Mouse (Mus musculus) forebrain, postnatal 0 days (tissue): Measurements from ENCODE around the gene Ankfn1. TPM values are rescaled to one million over a fixed set of nuclear protein-coding genes. Genes with fewer than 3 reads are reported as not detected.

ENCODE experiments used
- ATAC-seq: fragments of 200-750 bp; cut with Nextera tagmentation; 2 replicates; pipeline ENCODE4 v1.8.0; 2017; ENCODE audit warnings: mild to moderate bottlenecking, moderate library complexity
- DNase-seq: peaks from one replicate; pipeline ENCODE4 v3.0.0-alpha.2; 2015
- H3K27ac ChIP-seq: fragments of 300-500 bp; sonication (generic); 2 replicates; pipeline ENCODE4 v1.5.1; 2014; ENCODE audit warnings: low read depth, mild to moderate bottlenecking, antibody characterized with exemption, low read length, moderate library complexity, mixed read lengths
- H3K27me3 ChIP-seq: fragments of 300-500 bp; sonication (generic); 2 replicates; pipeline ENCODE4 v1.6.1; 2014; ENCODE audit warnings: mild to moderate bottlenecking, low read length, mixed read lengths; ENCODE audit not compliant: insufficient read depth
- H3K36me3 ChIP-seq: fragments of 300-500 bp; sonication (generic); 2 replicates; pipeline ENCODE4 v1.6.1; 2014; ENCODE audit warnings: mild to moderate bottlenecking, moderate library complexity; ENCODE audit not compliant: insufficient read depth
- H3K4me1 ChIP-seq: fragments of 300-500 bp; sonication (generic); 2 replicates; pipeline ENCODE4 v1.6.1; 2014; ENCODE audit warnings: antibody characterized with exemption; ENCODE audit not compliant: insufficient read depth
- H3K4me2 ChIP-seq: fragments of 300-500 bp; sonication (generic); 2 replicates; pipeline ENCODE4 v1.6.1; 2014; ENCODE audit warnings: low read depth, mild to moderate bottlenecking, moderate library complexity
- H3K4me3 ChIP-seq: fragments of 300-500 bp; sonication (generic); 2 replicates; pipeline ENCODE4 v1.5.1; 2014; ENCODE audit warnings: low read depth, low read length, mixed read lengths
- H3K9ac ChIP-seq: fragments of 300-500 bp; sonication (generic); 2 replicates; pipeline ENCODE4 v1.6.1; 2014; ENCODE audit warnings: mild to moderate bottlenecking
- H3K9me3 ChIP-seq: fragments of 300-500 bp; sonication (generic); 2 replicates; pipeline ENCODE4 v1.6.1; 2016; ENCODE audit warnings: low read length
- CTCF ChIP-seq: sonication (generic); IDR thresholded peaks from 2 replicates; pipeline ENCODE4 v1.5.1; 2016; ENCODE audit warnings: antibody characterized with exemption, control low read depth, low read depth
- WGBS: fragments of 180-500 bp; shearing (Covaris S2); extraction: QIAGEN DNeasy Blood & Tissue Kit; methylation state at CpG from one replicate; pipeline ENCODE4 v1.1.7; 2014; 5-methylcytosine and 5-hydroxymethylcytosine counted together
- polyA plus RNA-seq: library from polyadenylated mRNA; unstranded; fragments of >200 nt; fragmentation: Nextera tagmentation; extraction: Ambion mirVana; gene quantifications from 2 replicates; pipeline ENCODE4 v1.2.1, GENCODE M21; 2015
- total RNA-seq: library from RNA; depleted of rRNA; stranded (reverse); fragments of >200 nt; gene quantifications from 2 replicates; pipeline ENCODE4 v1.2.3, GENCODE M21; 2014

Gene Ankfn1
- total and polyA plus RNA-seq, 2 experiments from 2014 or later = 3.9 to 22.5 TPM

DNA sequence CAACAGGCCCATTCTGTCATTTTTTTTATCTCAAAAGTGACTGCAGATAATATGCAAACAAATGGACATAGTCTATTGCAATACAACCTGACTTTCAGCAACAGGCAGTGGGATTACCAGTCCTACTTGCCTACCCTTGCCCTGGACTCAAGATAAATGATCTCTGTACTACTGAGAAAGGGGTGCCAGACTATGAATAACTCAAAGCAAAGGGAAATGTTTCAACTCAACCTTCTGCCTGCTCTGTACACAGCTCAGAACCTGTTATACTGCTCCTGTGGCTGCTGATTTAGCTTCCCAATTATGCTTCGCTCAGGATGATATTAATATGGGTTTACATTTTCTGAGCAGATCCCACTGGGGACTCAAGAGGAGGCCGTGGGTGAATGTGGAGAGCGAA lies 15.3 kb upstream of the Ankfn1 start:
- H3K4me3 ChIP-seq = no peak overlapping the region
- no peak for TF ChIP-seq CTCF
- ATAC-seq (no peak), DNase-seq (no peak)
- no peak overlapping the region for H3K4me2 ChIP-seq
- H3K9ac ChIP-seq = no peak overlapping the region
- no peaks in the 10 kb centered on the region for H3K36me3 ChIP-seq
- no peaks in the 10 kb centered on the region for H3K9me3 ChIP-seq
- no peaks in the 10 kb centered on the region for H3K4me1 ChIP-seq
- no peak overlapping the region for H3K27ac ChIP-seq
- WGBS = 79% methylated on average over 3 of the region's 3 CpGs
- no peaks in the 10 kb centered on the region for H3K27me3 ChIP-seq

DNA sequence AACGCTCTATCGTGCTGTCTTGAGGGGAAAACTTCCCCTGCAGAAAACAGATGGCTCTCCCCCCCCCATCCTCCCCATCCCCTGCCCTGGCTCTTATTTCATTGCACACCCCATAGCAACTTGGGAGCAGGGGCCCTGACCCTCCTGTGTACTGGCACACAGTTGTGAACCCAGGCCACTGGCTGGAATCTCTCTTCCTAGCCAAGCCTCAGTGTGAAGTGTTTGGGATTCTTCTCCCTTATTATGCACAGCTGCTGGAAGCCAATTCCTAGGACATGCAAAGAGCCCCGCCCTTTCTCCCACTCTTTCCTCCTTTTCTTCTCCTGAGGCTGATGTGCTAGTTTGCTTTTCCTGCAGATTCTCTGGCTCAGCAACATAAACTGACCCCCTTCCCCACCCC lies 1.4 kb downstream of the Ankfn1 start:
- peaks cover 4% of the 10 kb centered on the region; the same call in 1 of the 2 replicates for H3K27me3 ChIP-seq
- no peak overlapping the region for H3K9ac ChIP-seq
- H3K36me3 ChIP-seq = no peaks in the 10 kb centered on the region
- H3K4me3 ChIP-seq = no peak overlapping the region
- DNase-seq (no peak), ATAC-seq (no peak)
- 78% methylated on average over 3 of the region's 3 CpGs for WGBS
- no peak overlapping the region for H3K4me2 ChIP-seq
- no peaks in the 10 kb centered on the region for H3K4me1 ChIP-seq
- no peak for TF ChIP-seq CTCF
- H3K9me3 ChIP-seq = no peaks in the 10 kb centered on the region
- H3K27ac ChIP-seq = no peak overlapping the region

DNA sequence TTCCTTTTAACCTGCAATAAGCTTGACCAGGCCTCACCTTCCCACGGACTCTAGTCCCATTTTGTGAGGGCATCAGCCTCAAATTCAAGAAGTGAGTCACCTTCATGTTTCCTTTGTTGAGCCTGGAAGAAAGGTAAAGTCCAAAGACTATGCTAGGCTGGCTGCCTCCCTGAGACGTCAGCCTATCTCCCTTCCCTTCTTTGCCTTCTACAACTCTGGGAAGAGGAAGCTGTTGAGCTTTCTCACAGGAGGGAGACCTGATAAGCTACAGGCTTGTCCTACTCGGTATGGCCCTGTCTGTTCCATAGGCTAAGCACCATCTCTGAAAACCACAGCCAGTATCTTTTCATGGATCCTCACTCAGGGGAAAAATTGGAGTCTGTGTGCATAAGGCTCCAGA lies 2.5 kb downstream of the Ankfn1 start:
- DNase-seq = no peak
- H3K4me2 ChIP-seq = no peak overlapping the region
- no peak overlapping the region for H3K27ac ChIP-seq
- no peaks in the 10 kb centered on the region for H3K9me3 ChIP-seq
- peaks cover 4% of the 10 kb centered on the region; the same call in 1 of the 2 replicates for H3K27me3 ChIP-seq
- no peaks in the 10 kb centered on the region for H3K36me3 ChIP-seq
- ATAC-seq = no peak
- 84% methylated on average over 3 of the region's 3 CpGs for WGBS
- no peak overlapping the region for H3K9ac ChIP-seq
- no peak overlapping the region for H3K4me3 ChIP-seq
- no peak for TF ChIP-seq CTCF
- no peaks in the 10 kb centered on the region for H3K4me1 ChIP-seq

DNA sequence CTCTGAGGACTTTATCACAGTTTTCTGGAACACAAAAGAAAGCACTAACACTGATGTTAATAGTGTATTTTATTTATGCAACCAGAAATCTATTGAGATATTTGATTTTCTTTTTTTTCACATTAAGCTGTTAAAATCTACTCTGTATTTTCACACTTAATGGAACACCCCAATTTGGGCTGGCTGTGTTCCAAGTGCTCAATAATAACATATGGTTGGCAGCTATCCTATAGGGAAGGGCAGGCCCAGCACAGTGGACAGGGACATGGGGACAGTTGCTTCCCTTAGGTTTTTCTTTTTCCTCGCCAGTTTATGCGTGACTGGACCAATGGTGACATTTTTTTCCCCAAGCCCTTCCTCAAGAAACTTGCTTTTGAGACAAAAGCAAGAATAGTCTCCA lies 4.5 kb downstream of the Ankfn1 start:
- Histone ChIP-seq H3K4me3 (no peak overlapping the region), H3K9me3 (no peaks in the 10 kb centered on the region), H3K27ac (no peak overlapping the region), H3K27me3 (peaks cover 8% of the 10 kb centered on the region; the same call in 1 of the 2 replicates), H3K36me3 (no peaks in the 10 kb centered on the region), H3K4me1 (no peaks in the 10 kb centered on the region), H3K9ac (no peak overlapping the region), H3K4me2 (no peak overlapping the region)
- ATAC-seq = no peak
- no peak for TF ChIP-seq CTCF
- 58% methylated on average over 2 of the region's 2 CpGs for WGBS
- DNase-seq = no peak

DNA sequence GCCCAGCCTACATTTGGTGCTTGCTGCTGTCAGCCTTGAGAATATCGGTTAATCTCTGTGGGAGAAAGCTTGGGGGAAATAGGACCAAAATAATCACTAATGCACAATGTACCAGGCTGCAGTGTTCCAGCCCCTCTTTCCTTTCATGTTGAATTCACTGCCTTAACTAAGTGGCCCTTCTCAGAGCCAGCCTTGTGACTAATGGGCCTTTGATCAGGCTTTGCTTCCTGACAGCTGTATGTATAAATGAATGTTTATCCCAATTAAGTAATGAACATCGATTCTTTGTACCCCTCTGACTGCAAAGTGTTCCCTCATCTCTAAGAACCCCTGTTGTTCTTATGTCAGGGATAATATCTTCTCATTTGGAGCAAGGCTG lies 11.7 kb downstream of the Ankfn1 start:
- ATAC-seq (peak; percentile 68), DNase-seq (peak; percentile 21)
- Histone ChIP-seq H3K4me1 (no peaks in the 10 kb centered on the region), H3K4me2 (no peak overlapping the region), H3K27ac (no peak overlapping the region), H3K9me3 (no peaks in the 10 kb centered on the region), H3K27me3 (peaks cover 8% of the 10 kb centered on the region; the same call in 1 of the 2 replicates), H3K9ac (no peak overlapping the region), H3K36me3 (no peaks in the 10 kb centered on the region), H3K4me3 (no peak overlapping the region)
- 11% methylated on average over 2 of the region's 2 CpGs for WGBS
- no peak for TF ChIP-seq CTCF

DNA sequence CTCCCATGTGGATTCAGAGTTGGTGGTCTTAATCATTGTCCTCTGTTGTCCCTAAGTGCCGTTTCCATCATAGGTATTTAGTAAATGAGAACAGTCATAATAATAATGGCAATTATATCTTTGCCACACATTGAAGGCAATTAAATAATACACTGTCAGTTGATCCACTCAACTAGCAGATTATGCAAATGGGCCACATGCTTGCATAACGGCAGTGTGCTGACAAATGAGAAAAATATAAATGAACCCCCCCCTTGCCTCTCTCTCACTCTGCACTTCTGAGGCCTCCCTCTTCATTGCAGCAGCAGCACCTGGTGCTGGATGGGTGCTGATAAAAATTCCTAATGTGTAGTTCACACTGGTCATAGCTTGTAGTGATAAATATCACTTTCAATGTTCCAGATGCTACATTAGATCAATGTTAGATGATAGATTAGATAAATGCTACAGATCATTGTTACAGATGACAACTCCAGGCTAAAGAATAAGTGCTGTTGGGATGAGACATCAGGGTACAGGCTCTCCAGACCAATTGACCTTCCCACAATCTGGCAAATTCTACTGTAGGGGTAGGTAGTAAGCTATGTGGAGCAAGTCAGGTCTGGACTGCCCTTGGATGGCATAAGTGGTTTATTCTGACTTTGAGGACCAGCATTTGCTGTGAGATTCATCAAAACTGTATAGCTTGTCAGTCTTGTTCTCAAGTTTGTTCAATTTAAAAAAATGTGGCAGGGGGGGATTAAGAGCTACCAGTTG lies 12.3 kb downstream of the Ankfn1 start:
- H3K36me3 ChIP-seq = no peaks in the 10 kb centered on the region
- H3K27ac ChIP-seq = no peak overlapping the region
- no peaks in the 10 kb centered on the region for H3K4me1 ChIP-seq
- H3K27me3 ChIP-seq = peaks cover 8% of the 10 kb centered on the region; the same call in 1 of the 2 replicates
- H3K9ac ChIP-seq = no peak overlapping the region
- ATAC-seq (peak; percentile 53; the same call in 1 of the 2 replicates), DNase-seq (no peak)
- no peak overlapping the region for H3K4me2 ChIP-seq
- H3K9me3 ChIP-seq = no peaks in the 10 kb centered on the region
- TF ChIP-seq CTCF = no peak
- WGBS = 10% methylated on average over 2 of the region's 2 CpGs
- H3K4me3 ChIP-seq = no peak overlapping the region

DNA sequence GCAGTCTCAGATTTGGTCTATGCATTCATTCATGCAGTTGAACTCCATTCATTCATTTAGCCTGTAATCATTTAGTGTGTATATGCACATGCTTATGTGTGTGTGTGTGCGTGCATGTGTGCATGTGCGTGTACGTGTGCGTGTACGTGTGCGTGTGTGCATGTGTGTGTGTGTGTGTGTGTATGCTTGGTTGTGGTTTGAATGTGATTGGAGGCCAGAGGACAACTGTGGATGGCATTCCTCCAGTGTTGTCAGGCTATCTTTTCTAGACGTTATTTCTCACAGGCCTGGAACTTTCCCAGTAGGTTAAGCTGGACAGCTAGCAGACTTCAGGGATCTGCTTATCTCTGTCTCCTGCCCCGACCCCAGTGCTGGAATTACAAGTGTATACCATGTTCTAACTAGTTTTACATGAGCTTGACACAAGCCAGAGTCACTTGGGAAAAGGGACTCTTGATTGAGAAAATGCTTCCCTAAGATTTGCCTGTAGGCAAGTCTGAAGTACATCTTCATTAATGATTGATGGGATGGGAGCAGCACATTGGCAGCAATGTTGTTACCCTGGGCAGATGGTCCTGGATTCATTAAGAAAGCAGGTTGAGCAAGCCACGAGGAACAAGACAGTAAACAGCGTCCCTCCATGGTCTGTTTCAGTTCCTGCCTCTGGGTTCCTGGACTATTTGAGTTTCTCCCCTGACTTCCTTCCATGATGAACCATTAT lies 43.3 kb downstream of the Ankfn1 start:
- no peak overlapping the region for H3K27ac ChIP-seq
- no peaks in the 10 kb centered on the region for H3K4me1 ChIP-seq
- no peak overlapping the region for H3K4me3 ChIP-seq
- DNase-seq (no peak), ATAC-seq (no peak)
- no peak overlapping the region for H3K9ac ChIP-seq
- H3K36me3 ChIP-seq = no peaks in the 10 kb centered on the region
- H3K27me3 ChIP-seq = no peaks in the 10 kb centered on the region
- 83% methylated on average over 10 of the region's 10 CpGs for WGBS
- H3K9me3 ChIP-seq = no peaks in the 10 kb centered on the region
- no peak overlapping the region for H3K4me2 ChIP-seq
- TF ChIP-seq CTCF = no peak
